Mouse (Mus musculus) small intestine, adult 2 months (tissue): ENCODE results near the gene Dgkq.

ENCODE experiments used
- CTCF ChIP-seq: fragments of 200-500 bp; IDR thresholded peaks from 2 replicates; pipeline ENCODE4 v1.5.1; 2012; ENCODE audit warnings: low read depth, mild to moderate bottlenecking, control low read depth, inconsistent platforms, low read length, moderate library complexity, mixed read lengths; ENCODE audit not compliant: insufficient replicate concordance, insufficient read length; ENCODE audit errors: extremely low read depth
- POLR2A ChIP-seq: fragments of 200-500 bp; IDR thresholded peaks from 2 replicates; pipeline ENCODE4 v1.6.1; 2012; ENCODE audit warnings: low read depth, mild to moderate bottlenecking, control low read depth, inconsistent platforms, low read length, moderate library complexity

- no peak for TF ChIP-seq CTCF
- TF ChIP-seq POLR2A: no peak
These were observed 46.5 kb upstream of the Dgkq start for GRCm38 (mm10) chr5:108715974-108716373.
